Mouse (Mus musculus): Measurements from ENCODE around the gene Gm4969. TPM values are rescaled to one million over a fixed set of nuclear protein-coding genes. Genes with fewer than 3 reads are reported as not detected.
"Not testable (repeated sequence)": the region's sequence is repeated elsewhere in the genome, so short reads cannot be mapped to it uniquely, and the experiment has no call there.

Gene Gm4969
- polyA plus RNA-seq, 1 experiment from 2014 or later, result 3.8 TPM

GRCm38 (mm10) chr7:19155825-19156475 lies 37.8 kb upstream of the Gm4969 start:
- H3K9me3 ChIP-seq, result no peaks in the 10 kb centered on the region
- 58% methylated on average over 13 of the region's 13 CpGs for WGBS
- H3K4me3 ChIP-seq, result no peak overlapping the region
- H3K36me3 ChIP-seq, result peaks cover 26% of the 10 kb centered on the region
- H3K9ac ChIP-seq, result no peak overlapping the region
- peaks cover 21% of the 10 kb centered on the region for H3K4me1 ChIP-seq
- no peak for ATAC-seq (ENCODE audit: insufficient number of reproducible peaks, insufficient read depth, low FRiP score, low TSS enrichment)
- no peak overlapping the region for H3K27ac ChIP-seq
- H3K27me3 ChIP-seq, result peaks cover 21% of the 10 kb centered on the region
- no peak overlapping the region for H3K4me2 ChIP-seq (replicated peaks)

GRCm38 (mm10) chr7:19154796-19155195 lies 36.6 kb upstream of the Gm4969 start:
- H3K27me3 ChIP-seq, result peaks cover 14% of the 10 kb centered on the region
- ATAC-seq (ENCODE audit: insufficient number of reproducible peaks, insufficient read depth, low FRiP score, low TSS enrichment), result no peak
- no peak overlapping the region for H3K9ac ChIP-seq
- 81% methylated on average over 8 of the region's 8 CpGs for WGBS
- H3K4me2 ChIP-seq (replicated peaks), result no peak overlapping the region
- H3K27ac ChIP-seq, result no peak overlapping the region
- H3K4me3 ChIP-seq, result no peak overlapping the region
- peaks cover 23% of the 10 kb centered on the region for H3K4me1 ChIP-seq
- no peaks in the 10 kb centered on the region for H3K9me3 ChIP-seq
- peaks cover 26% of the 10 kb centered on the region for H3K36me3 ChIP-seq

DNA sequence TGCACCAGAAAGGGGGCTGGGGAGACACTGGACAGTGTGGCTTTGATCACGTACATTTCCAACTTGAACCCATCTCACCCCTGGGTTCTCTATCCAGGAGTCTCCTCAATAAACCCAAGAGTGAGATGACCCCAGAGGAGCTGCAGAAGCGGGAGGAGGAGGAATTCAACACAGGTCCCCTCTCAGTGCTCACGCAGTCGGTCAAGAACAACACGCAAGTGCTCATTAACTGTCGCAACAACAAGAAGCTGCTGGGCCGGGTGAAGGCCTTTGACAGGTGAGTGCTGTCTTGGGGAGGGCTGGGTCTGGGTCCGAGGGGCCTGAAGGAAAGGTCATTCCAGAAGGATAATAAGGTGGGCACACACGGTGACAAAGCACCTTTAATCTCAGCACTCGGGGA lies 33.0 kb upstream of the Gm4969 start:
- H3K27me3 ChIP-seq; H3K27ac ChIP-seq; H3K9me3 ChIP-seq; ATAC-seq (ENCODE audit: insufficient number of reproducible peaks, insufficient read depth, low FRiP score, low TSS enrichment): not testable (repeated sequence)
- peak overlapping the region; percentile 76; the same call in 1 of the 2 replicates for H3K9ac ChIP-seq
- peaks cover 16% of the 10 kb centered on the region for H3K4me1 ChIP-seq
- H3K4me3 ChIP-seq, result 0 out of 2 replicates have a peak overlapping the region, but pooled peaks have one; percentile 79
- WGBS, result 91% methylated on average over 10 of the region's 10 CpGs
- peaks cover 29% of the 10 kb centered on the region for H3K36me3 ChIP-seq
- H3K4me2 ChIP-seq (replicated peaks), result peak overlapping the region; percentile 79

DNA sequence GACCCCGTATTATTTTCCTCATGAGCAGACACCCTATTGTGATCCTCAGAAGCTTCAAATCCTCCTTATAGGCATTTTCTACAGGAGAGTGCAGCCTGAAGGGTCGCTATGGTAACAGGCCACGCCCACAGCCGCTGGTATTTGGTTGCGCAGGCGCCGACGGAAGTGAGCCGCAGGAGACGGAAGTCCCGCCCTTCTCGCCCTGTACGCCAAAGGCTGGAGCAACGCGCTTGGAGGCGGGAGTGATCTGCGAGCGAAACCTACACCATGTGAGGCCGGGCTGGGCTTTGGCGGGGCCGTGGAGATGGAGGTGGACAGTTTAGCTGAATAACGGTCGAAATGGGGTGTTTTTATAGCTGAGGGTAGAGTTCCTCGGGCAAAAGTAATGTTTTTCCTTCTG lies 31.5 kb upstream of the Gm4969 start, which contains the start of gene Snrpd2:
Gene Snrpd2 (plus strand): TSS at position 97 of the 400 bp plus-strand sequence.
- H3K9me3 ChIP-seq, result no peaks in the 10 kb centered on the region
- H3K4me3 ChIP-seq, result peak within 1 kb of the TSS; percentile 79
- H3K4me1 ChIP-seq, result peaks cover 16% of the 10 kb centered on the region
- H3K9ac ChIP-seq, result peak within 1 kb of the TSS; percentile 76
- peak; percentile 92 for ATAC-seq (ENCODE audit: insufficient number of reproducible peaks, insufficient read depth, low FRiP score, low TSS enrichment)
- WGBS, result under 1% methylated on average over 24 of the region's 24 CpGs
- H3K27me3 ChIP-seq, result no peaks in the 10 kb centered on the region
- H3K36me3 ChIP-seq, result peaks cover 30% of the 10 kb centered on the region
- peak within 1 kb of the TSS; percentile 78 for H3K27ac ChIP-seq
- peak within 1 kb of the TSS; percentile 79 for H3K4me2 ChIP-seq (replicated peaks)

DNA sequence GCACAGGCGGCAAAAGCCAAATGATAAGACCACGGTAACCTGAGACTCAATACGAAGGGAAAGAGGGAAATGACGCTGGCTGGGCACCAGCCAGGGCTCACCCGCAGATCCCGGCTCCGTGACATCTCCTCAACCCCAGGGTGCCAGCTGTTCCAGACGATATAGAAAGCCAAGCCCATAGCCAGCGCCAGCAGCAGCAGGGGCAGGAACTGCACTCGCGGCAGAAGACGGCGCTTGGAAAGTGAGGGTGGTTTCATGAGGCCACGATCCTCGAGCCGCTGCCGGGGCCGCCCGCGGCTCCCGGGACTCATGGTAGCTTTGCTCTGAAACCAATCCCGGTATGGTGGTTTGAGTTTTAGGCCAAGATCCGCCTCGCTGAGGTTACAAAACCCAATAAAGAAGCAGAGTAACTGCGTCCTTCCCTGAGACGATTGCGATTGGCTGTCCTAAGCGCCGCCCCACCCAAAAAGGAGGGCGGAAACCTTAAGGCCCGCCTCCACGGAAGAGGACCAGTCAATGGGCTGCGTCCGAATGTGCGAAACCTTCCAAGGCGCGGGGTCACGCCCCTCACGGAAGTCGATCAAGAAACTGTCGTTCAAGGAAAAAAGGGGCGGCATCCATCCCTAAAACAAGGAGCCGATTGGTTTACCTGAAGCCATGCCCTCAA lies 30.8 kb upstream of the Gm4969 start, which contains the start of gene Qpctl:
Gene Qpctl (minus strand): TSS at position 417 of the 667 bp plus-strand sequence.
- Histone ChIP-seq H3K9me3 (no peaks in the 10 kb centered on the region), H3K9ac (peak within 1 kb of the TSS; percentile 76), H3K36me3 (peaks cover 28% of the 10 kb centered on the region), H3K27ac (peak within 1 kb of the TSS; percentile 78), H3K4me1 (peaks cover 16% of the 10 kb centered on the region), H3K4me2 (replicated peaks) (peak within 1 kb of the TSS; percentile 79), H3K4me3 (peak within 1 kb of the TSS; percentile 79), H3K27me3 (no peaks in the 10 kb centered on the region)
- WGBS, result under 1% methylated on average over 43 of the region's 43 CpGs
- peak; percentile 95 for ATAC-seq (ENCODE audit: insufficient number of reproducible peaks, insufficient read depth, low FRiP score, low TSS enrichment)

- H3K4me1 ChIP-seq, result peaks cover 16% of the 10 kb centered on the region
- peak overlapping the region; percentile 77; the same call in 1 of the 2 replicates for H3K27ac ChIP-seq
- peaks cover 21% of the 10 kb centered on the region for H3K36me3 ChIP-seq
- H3K9ac ChIP-seq, result peak overlapping the region; percentile 52
- no peak for ATAC-seq (ENCODE audit: insufficient number of reproducible peaks, insufficient read depth, low FRiP score, low TSS enrichment)
- WGBS, result 11% methylated on average over 20 of the region's 20 CpGs
- peak overlapping the region; percentile 79 for H3K4me2 ChIP-seq (replicated peaks)
- H3K9me3 ChIP-seq, result no peaks in the 10 kb centered on the region
- H3K4me3 ChIP-seq, result peak overlapping the region; percentile 79
- no peaks in the 10 kb centered on the region for H3K27me3 ChIP-seq
These were observed 30.2 kb upstream of the Gm4969 start for GRCm38 (mm10) chr7:19148180-19148874.

DNA sequence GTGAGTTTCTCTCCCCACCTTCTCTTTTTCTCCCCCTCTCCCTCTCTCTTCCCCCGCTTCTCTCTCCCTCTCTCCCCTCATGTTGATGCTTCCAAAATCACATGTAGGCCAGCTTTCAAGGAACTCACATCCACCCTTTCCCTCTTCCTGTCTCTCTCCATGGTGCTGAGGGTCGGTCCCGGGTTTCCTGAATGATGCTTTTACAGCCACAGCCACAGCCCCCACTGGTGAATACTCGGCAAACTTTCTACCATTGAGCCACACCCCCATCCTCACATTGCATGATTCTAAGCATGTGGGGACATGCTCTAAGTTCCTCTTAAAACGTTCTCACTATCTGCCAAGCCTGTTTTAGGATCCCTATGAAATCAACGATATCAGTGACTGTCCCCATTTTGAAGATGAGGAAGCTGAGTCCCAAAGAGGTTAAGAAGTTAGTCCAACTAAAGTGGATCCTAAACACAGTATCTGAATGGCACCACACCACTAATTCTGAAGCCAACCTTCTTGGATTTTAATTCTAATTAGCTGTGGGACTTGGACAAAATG lies 29.4 kb upstream of the Gm4969 start:
- peaks cover 16% of the 10 kb centered on the region for H3K4me1 ChIP-seq
- H3K9ac ChIP-seq, result no peak overlapping the region
- no peaks in the 10 kb centered on the region for H3K9me3 ChIP-seq
- H3K27ac ChIP-seq, result no peak overlapping the region
- WGBS, result 48% methylated on average over 6 of the region's 6 CpGs
- no peak for ATAC-seq (ENCODE audit: insufficient number of reproducible peaks, insufficient read depth, low FRiP score, low TSS enrichment)
- no peak overlapping the region for H3K4me3 ChIP-seq
- H3K4me2 ChIP-seq (replicated peaks), result peak overlapping the region; percentile 79
- H3K36me3 ChIP-seq, result peaks cover 14% of the 10 kb centered on the region
- no peaks in the 10 kb centered on the region for H3K27me3 ChIP-seq

DNA sequence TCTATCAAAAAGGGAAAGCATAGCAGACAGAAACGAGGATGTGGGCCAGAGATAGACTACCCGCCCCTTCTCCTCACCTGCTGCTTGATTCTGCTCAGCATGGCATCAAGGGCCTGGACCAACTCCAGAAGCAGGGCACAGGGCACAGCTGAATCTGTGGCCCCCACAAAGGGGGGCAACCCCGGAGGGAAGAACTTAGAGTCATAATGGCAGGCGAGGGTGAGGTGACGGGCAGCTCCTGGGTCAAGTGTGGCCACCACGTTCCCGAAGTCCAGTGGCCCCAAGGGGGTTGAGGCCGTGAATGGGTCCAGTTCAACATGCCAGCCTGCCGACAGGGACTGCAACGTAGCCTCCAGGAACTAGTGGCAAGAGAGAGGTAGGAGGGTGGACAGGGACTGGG lies 28.6 kb upstream of the Gm4969 start:
- Histone ChIP-seq H3K27me3 (no peaks in the 10 kb centered on the region), H3K9ac (no peak overlapping the region), H3K4me3 (no peak overlapping the region), H3K9me3 (no peaks in the 10 kb centered on the region), H3K4me2 (replicated peaks) (no peak overlapping the region), H3K27ac (no peak overlapping the region), H3K36me3 (peaks cover 7% of the 10 kb centered on the region), H3K4me1 (peaks cover 16% of the 10 kb centered on the region)
- no peak for ATAC-seq (ENCODE audit: insufficient number of reproducible peaks, insufficient read depth, low FRiP score, low TSS enrichment)
- WGBS, result 85% methylated on average over 10 of the region's 10 CpGs

GRCm38 (mm10) chr7:19137380-19137779 lies 19.2 kb upstream of the Gm4969 start:
- no peak overlapping the region for H3K4me3 ChIP-seq
- peaks cover 60% of the 10 kb centered on the region for H3K36me3 ChIP-seq
- 51% methylated on average over 5 of the region's 5 CpGs for WGBS
- H3K27me3 ChIP-seq, result no peaks in the 10 kb centered on the region
- H3K27ac ChIP-seq, result no peak overlapping the region
- no peaks in the 10 kb centered on the region for H3K4me1 ChIP-seq
- ATAC-seq (ENCODE audit: insufficient number of reproducible peaks, insufficient read depth, low FRiP score, low TSS enrichment), result no peak
- no peak overlapping the region for H3K9ac ChIP-seq
- no peaks in the 10 kb centered on the region for H3K9me3 ChIP-seq
- H3K4me2 ChIP-seq (replicated peaks), result no peak overlapping the region

- Histone ChIP-seq H3K9ac (no peak overlapping the region), H3K9me3 (no peaks in the 10 kb centered on the region), H3K4me1 (peaks cover 3% of the 10 kb centered on the region; the same call in 1 of the 2 replicates), H3K27me3 (no peaks in the 10 kb centered on the region), H3K36me3 (peaks cover 60% of the 10 kb centered on the region), H3K4me2 (replicated peaks) (no peak overlapping the region), H3K27ac (no peak overlapping the region), H3K4me3 (no peak overlapping the region)
- WGBS, result 90% methylated on average over 38 of the region's 38 CpGs
- ATAC-seq (ENCODE audit: insufficient number of reproducible peaks, insufficient read depth, low FRiP score, low TSS enrichment), result no peak
These were observed 18.6 kb upstream of the Gm4969 start for GRCm38 (mm10) chr7:19136673-19137334.

DNA sequence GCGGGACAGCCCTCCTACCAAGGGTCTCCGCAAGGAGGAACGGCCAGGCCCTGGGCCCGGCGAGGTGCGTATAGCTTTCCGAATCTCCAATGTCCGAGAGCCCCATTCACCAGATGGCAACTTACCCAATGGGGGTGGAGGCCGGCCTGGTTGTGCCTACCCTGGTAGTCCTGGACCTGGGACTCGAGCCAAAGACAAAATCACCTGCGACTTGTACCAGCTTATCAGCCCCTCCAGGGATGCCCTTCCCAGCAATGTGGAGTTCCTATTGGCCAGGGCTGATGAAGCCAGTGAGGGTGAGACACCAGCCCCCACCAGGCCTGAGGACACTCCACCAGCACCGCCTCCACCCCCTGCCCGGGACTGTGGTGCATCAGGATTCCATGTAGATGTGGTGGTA lies 18.0 kb upstream of the Gm4969 start:
- WGBS, result 93% methylated on average over 13 of the region's 13 CpGs
- H3K27me3 ChIP-seq, result no peaks in the 10 kb centered on the region
- no peak overlapping the region for H3K4me2 ChIP-seq (replicated peaks)
- no peak overlapping the region for H3K4me3 ChIP-seq
- ATAC-seq (ENCODE audit: insufficient number of reproducible peaks, insufficient read depth, low FRiP score, low TSS enrichment), result no peak
- H3K9ac ChIP-seq, result no peak overlapping the region
- H3K36me3 ChIP-seq, result peaks cover 59% of the 10 kb centered on the region
- H3K9me3 ChIP-seq, result no peaks in the 10 kb centered on the region
- no peak overlapping the region for H3K27ac ChIP-seq
- H3K4me1 ChIP-seq, result peaks cover 6% of the 10 kb centered on the region; the same call in 1 of the 2 replicates
